Mouse (Mus musculus): ENCODE measurements at regions not wholly inside any gene's neighbourhood (a gene's known extent, or its start where the extent isn't known, plus 50 kb on each side); places are given as distances from the start of the nearest gene placed in this dataset.

DNA sequence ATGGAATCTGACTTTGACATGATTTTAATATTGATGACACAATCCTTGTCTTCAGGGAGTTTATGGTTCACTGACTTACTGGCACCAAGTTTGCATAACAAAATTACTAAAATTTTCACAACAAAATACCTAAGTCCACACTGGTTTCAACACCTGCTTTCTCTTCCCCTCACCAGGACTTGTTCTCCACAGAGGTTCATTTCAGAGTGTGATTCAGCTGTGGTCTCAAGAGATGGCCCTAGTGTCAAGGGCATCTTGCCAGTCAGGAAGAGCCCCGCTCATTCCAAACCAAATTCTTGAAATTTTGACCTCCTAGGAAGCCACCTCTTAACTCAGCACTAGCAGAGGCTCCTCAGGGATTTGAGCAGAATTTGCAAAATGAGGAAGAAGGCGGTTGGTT, 95.3 kb downstream of the Lmo4 start:
- Histone ChIP-seq H3K36me3 (ENCODE audit: control insufficient read depth, insufficient read depth, low read length, poor library complexity, severe bottlenecking) (no peaks in the 10 kb centered on the region), H3K4me3 (ENCODE audit: insufficient read depth in 1 of 2, low read depth in 1 of 2, low read length in 2 of 2, poor library complexity in 1 of 2, severe bottlenecking in 1 of 2) (no peak overlapping the region), H3K4me1 (ENCODE audit: control insufficient read depth in 2 of 2, insufficient read depth in 2 of 2, low read length in 2 of 2, poor library complexity in 1 of 2) (no peaks in the 10 kb centered on the region), H3K9me3 (ENCODE audit: control insufficient read depth, insufficient read depth, low read depth, low read length) (no peaks in the 10 kb centered on the region), H3K27ac (ENCODE audit: insufficient read depth, low read depth, low read length, poor library complexity, severe bottlenecking) (no peak overlapping the region), H3K9ac (ENCODE audit: insufficient read depth, low read depth, low read length, poor library complexity, severe bottlenecking) (no peak overlapping the region)
- DNase-seq (ENCODE audit: low read depth, low spot score), result no peak
- in situ Hi-C loops (cut with MboI; ENCODE audit: low sequenced_read_pairs in 2 of 2, unreplicated experiment in 2 of 2), result no loop called here
- no peak for TF ChIP-seq MAFK (IDR thresholded peaks at IDR 0.05; ENCODE audit: insufficient read depth, low read depth, low read length)
- no peak for TF ChIP-seq HCFC1 (IDR thresholded peaks at IDR 0.05; ENCODE audit: borderline replicate concordance, insufficient read depth, low read length)
- no peak for TF ChIP-seq CHD2 (IDR thresholded peaks at IDR 0.05; ENCODE audit: low read depth, low read length)
- no peak for TF ChIP-seq ZNF384 (IDR thresholded peaks at IDR 0.05; ENCODE audit: low read depth, low read length)
- TF ChIP-seq ZC3H11A (IDR thresholded peaks at IDR 0.05; ENCODE audit: borderline replicate concordance, low read depth, low read length), result no peak

DNA sequence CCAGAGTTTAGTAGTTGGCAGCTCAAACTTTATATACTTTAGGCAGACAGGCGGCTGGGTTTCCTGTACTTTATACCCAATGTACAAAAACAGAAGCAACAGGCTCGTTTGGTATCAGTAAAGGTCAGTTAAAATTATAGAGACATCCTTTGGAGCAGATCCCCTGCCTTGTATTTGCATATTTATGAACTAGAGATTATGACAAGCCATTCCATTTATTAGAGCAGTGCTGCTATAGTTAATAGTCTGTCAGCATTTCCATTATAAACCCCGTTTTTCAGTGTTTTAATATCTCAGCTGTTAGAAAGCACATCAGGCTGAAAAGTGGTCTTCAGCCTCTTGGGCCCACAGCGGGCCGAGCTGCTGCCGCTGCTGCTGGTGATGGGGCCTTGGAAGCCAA, 96.7 kb downstream of the Lmo4 start:
- no peak for DNase-seq (ENCODE audit: low read depth, low spot score)
- H3K4me1 ChIP-seq (ENCODE audit: control insufficient read depth in 2 of 2, insufficient read depth in 2 of 2, low read length in 2 of 2, poor library complexity in 1 of 2), result no peaks in the 10 kb centered on the region
- TF ChIP-seq HCFC1 (IDR thresholded peaks at IDR 0.05; ENCODE audit: borderline replicate concordance, insufficient read depth, low read length), result no peak
- no peak for TF ChIP-seq MAFK (IDR thresholded peaks at IDR 0.05; ENCODE audit: insufficient read depth, low read depth, low read length)
- no peak for TF ChIP-seq ZNF384 (IDR thresholded peaks at IDR 0.05; ENCODE audit: low read depth, low read length)
- TF ChIP-seq CHD2 (IDR thresholded peaks at IDR 0.05; ENCODE audit: low read depth, low read length), result no peak
- TF ChIP-seq ZC3H11A (IDR thresholded peaks at IDR 0.05; ENCODE audit: borderline replicate concordance, low read depth, low read length), result no peak
- in situ Hi-C loops (cut with MboI; ENCODE audit: low sequenced_read_pairs in 2 of 2, unreplicated experiment in 2 of 2), result no loop called here
- no peak overlapping the region for H3K27ac ChIP-seq (ENCODE audit: insufficient read depth, low read depth, low read length, poor library complexity, severe bottlenecking)
- H3K4me3 ChIP-seq (ENCODE audit: insufficient read depth in 1 of 2, low read depth in 1 of 2, low read length in 2 of 2, poor library complexity in 1 of 2, severe bottlenecking in 1 of 2), result no peak overlapping the region
- no peaks in the 10 kb centered on the region for H3K36me3 ChIP-seq (ENCODE audit: control insufficient read depth, insufficient read depth, low read length, poor library complexity, severe bottlenecking)
- no peak overlapping the region for H3K9ac ChIP-seq (ENCODE audit: insufficient read depth, low read depth, low read length, poor library complexity, severe bottlenecking)
- H3K9me3 ChIP-seq (ENCODE audit: control insufficient read depth, insufficient read depth, low read depth, low read length), result no peaks in the 10 kb centered on the region

DNA sequence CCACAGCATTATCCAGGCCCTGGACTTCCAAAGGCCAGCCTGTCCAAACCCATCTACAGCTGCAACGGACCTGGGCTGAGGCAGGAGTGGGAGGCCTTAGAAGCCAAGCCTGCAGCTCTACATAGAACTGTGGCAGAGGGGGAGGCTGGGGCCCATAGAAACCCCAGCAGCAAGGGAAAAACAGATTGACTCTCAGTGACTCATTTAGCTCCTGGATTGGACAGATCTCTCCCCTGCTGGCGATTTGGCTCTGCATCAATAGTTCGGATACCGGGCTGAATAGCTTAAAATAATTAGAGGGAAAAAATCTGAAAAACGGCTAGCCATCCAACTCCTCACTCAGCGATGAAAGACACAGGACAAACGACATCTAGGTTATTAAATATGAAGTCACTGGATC, 97.4 kb downstream of the Lmo4 start:
- Histone ChIP-seq H3K4me1 (ENCODE audit: control insufficient read depth in 2 of 2, insufficient read depth in 2 of 2, low read length in 2 of 2, poor library complexity in 1 of 2) (no peaks in the 10 kb centered on the region), H3K4me3 (ENCODE audit: insufficient read depth in 1 of 2, low read depth in 1 of 2, low read length in 2 of 2, poor library complexity in 1 of 2, severe bottlenecking in 1 of 2) (no peak overlapping the region), H3K36me3 (ENCODE audit: control insufficient read depth, insufficient read depth, low read length, poor library complexity, severe bottlenecking) (no peaks in the 10 kb centered on the region), H3K9ac (ENCODE audit: insufficient read depth, low read depth, low read length, poor library complexity, severe bottlenecking) (no peak overlapping the region), H3K9me3 (ENCODE audit: control insufficient read depth, insufficient read depth, low read depth, low read length) (no peaks in the 10 kb centered on the region), H3K27ac (ENCODE audit: insufficient read depth, low read depth, low read length, poor library complexity, severe bottlenecking) (no peak overlapping the region)
- TF ChIP-seq ZNF384 (IDR thresholded peaks at IDR 0.05; ENCODE audit: low read depth, low read length), result no peak
- TF ChIP-seq ZC3H11A (IDR thresholded peaks at IDR 0.05; ENCODE audit: borderline replicate concordance, low read depth, low read length), result no peak
- TF ChIP-seq HCFC1 (IDR thresholded peaks at IDR 0.05; ENCODE audit: borderline replicate concordance, insufficient read depth, low read length), result no peak
- no peak for TF ChIP-seq MAFK (IDR thresholded peaks at IDR 0.05; ENCODE audit: insufficient read depth, low read depth, low read length)
- TF ChIP-seq CHD2 (IDR thresholded peaks at IDR 0.05; ENCODE audit: low read depth, low read length), result no peak
- in situ Hi-C loops (cut with MboI; ENCODE audit: low sequenced_read_pairs in 2 of 2, unreplicated experiment in 2 of 2), result no loop called here
- no peak for DNase-seq (ENCODE audit: low read depth, low spot score)

DNA sequence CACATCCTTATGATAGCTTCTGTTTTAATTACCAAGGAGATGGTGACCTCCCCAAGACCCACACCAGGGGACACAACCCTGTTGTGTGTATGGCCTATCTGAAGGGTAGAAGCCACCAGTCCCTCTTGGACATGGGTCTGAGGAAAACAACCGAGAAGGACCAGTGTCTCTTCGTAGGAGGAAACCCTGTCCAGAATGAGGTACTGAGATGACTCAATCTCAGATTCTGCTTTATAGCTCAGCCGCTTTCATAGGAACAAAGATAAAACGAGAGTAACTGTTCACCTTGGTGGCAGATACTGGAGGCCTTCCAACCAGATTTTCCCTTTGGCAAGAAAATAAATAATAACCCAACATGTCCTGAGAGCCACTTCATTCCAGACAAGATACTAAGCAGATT, 100.7 kb downstream of the Lmo4 start:
- TF ChIP-seq ZNF384 (IDR thresholded peaks at IDR 0.05; ENCODE audit: low read depth, low read length) (no peak), ZC3H11A (IDR thresholded peaks at IDR 0.05; ENCODE audit: borderline replicate concordance, low read depth, low read length) (no peak), CHD2 (IDR thresholded peaks at IDR 0.05; ENCODE audit: low read depth, low read length) (no peak), HCFC1 (IDR thresholded peaks at IDR 0.05; ENCODE audit: borderline replicate concordance, insufficient read depth, low read length) (no peak), MAFK (IDR thresholded peaks at IDR 0.05; ENCODE audit: insufficient read depth, low read depth, low read length) (no peak)
- Histone ChIP-seq H3K4me3 (ENCODE audit: insufficient read depth in 1 of 2, low read depth in 1 of 2, low read length in 2 of 2, poor library complexity in 1 of 2, severe bottlenecking in 1 of 2) (no peak overlapping the region), H3K9ac (ENCODE audit: insufficient read depth, low read depth, low read length, poor library complexity, severe bottlenecking) (no peak overlapping the region), H3K9me3 (ENCODE audit: control insufficient read depth, insufficient read depth, low read depth, low read length) (no peaks in the 10 kb centered on the region), H3K27ac (ENCODE audit: insufficient read depth, low read depth, low read length, poor library complexity, severe bottlenecking) (no peak overlapping the region), H3K36me3 (ENCODE audit: control insufficient read depth, insufficient read depth, low read length, poor library complexity, severe bottlenecking) (no peaks in the 10 kb centered on the region), H3K4me1 (ENCODE audit: control insufficient read depth in 2 of 2, insufficient read depth in 2 of 2, low read length in 2 of 2, poor library complexity in 1 of 2) (no peaks in the 10 kb centered on the region)
- in situ Hi-C loops (cut with MboI; ENCODE audit: low sequenced_read_pairs in 2 of 2, unreplicated experiment in 2 of 2), result no loop called here
- DNase-seq (ENCODE audit: low read depth, low spot score), result no peak

DNA sequence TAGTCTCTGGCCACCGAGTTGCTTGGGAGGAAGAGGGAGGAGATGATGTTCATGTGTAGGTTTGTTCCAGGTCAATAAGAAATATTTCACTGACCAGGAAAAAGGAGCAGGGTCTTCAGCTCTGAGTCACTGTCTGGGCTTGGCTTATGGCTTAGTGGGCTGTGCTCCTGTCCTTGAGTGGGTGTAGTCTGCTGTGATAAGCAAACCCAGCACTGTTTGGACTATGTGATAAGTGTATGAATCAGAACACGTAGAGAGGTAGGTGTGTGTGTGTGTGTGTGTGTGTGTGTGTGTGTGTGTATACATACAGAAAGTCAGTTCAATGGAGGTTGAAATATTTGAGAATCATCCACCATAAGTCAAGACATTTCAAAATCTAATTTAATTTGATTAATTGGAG, 105.6 kb downstream of the Lmo4 start:
- Histone ChIP-seq H3K9ac (ENCODE audit: insufficient read depth, low read depth, low read length, poor library complexity, severe bottlenecking) (no peak overlapping the region), H3K4me1 (ENCODE audit: control insufficient read depth in 2 of 2, insufficient read depth in 2 of 2, low read length in 2 of 2, poor library complexity in 1 of 2) (no peaks in the 10 kb centered on the region), H3K4me3 (ENCODE audit: insufficient read depth in 1 of 2, low read depth in 1 of 2, low read length in 2 of 2, poor library complexity in 1 of 2, severe bottlenecking in 1 of 2) (no peak overlapping the region), H3K9me3 (ENCODE audit: control insufficient read depth, insufficient read depth, low read depth, low read length) (no peaks in the 10 kb centered on the region), H3K36me3 (ENCODE audit: control insufficient read depth, insufficient read depth, low read length, poor library complexity, severe bottlenecking) (no peaks in the 10 kb centered on the region), H3K27ac (ENCODE audit: insufficient read depth, low read depth, low read length, poor library complexity, severe bottlenecking) (no peak overlapping the region)
- TF ChIP-seq HCFC1 (IDR thresholded peaks at IDR 0.05; ENCODE audit: borderline replicate concordance, insufficient read depth, low read length) (no peak), ZC3H11A (IDR thresholded peaks at IDR 0.05; ENCODE audit: borderline replicate concordance, low read depth, low read length) (no peak), CHD2 (IDR thresholded peaks at IDR 0.05; ENCODE audit: low read depth, low read length) (no peak), ZNF384 (IDR thresholded peaks at IDR 0.05; ENCODE audit: low read depth, low read length) (no peak), MAFK (IDR thresholded peaks at IDR 0.05; ENCODE audit: insufficient read depth, low read depth, low read length) (no peak)
- no peak for DNase-seq (ENCODE audit: low read depth, low spot score)
- in situ Hi-C loops (cut with MboI; ENCODE audit: low sequenced_read_pairs in 2 of 2, unreplicated experiment in 2 of 2), result no loop called here
